Mouse (Mus musculus): ENCODE data around the gene Senp7.

GRCm38 (mm10) chr16:56134149-56134548 is 86.0 kb downstream of the Senp7 start:
- TF ChIP-seq POLR2A (IDR thresholded peaks at IDR 0.05; ENCODE audit: insufficient read depth, low read length) (no peak), EP300 (IDR thresholded peaks at IDR 0.05; ENCODE audit: insufficient read depth, low read depth, low read length) (no peak)
